Mouse (Mus musculus) cortical plate, adult 2 months (tissue): ENCODE results near the gene Brdt.

Experiments
- CTCF ChIP-seq: fragments of 200-500 bp; IDR thresholded peaks from 2 replicates; pipeline ENCODE4 v1.5.1; 2011; ENCODE audit warnings: mild to moderate bottlenecking, control low read depth, low read length; ENCODE audit not compliant: insufficient read depth; ENCODE audit errors: extremely low read depth
- POLR2A ChIP-seq: fragments of 200-500 bp; IDR thresholded peaks from 2 replicates; pipeline ENCODE4 v1.6.1; 2011; ENCODE audit warnings: mild to moderate bottlenecking, low read length, control low read depth; ENCODE audit not compliant: insufficient read depth; ENCODE audit errors: extremely low read depth

GRCm38 (mm10) chr5:107360054-107360730, 29.2 kb downstream of the Brdt start:
- TF ChIP-seq CTCF (no peak), POLR2A (no peak)
